Mouse (Mus musculus) heart, adult 11 months (tissue): ENCODE measurements around the gene Apoc2.
"Not testable (repeated sequence)": the region's sequence is repeated elsewhere in the genome, so short reads cannot be mapped to it uniquely, and the experiment has no call there.

ENCODE experiments used
- DNase-seq: peaks from one replicate; pipeline ENCODE4 v3.0.0; 2022

Apoc2 gene

GRCm38 (mm10) chr7:19698907-19699826, 21.4 kb upstream of the Apoc2 start, which contains the start of gene Apoe:
Gene Apoe, minus strand, starts transcription at chr7:19699188.
- DNase-seq: peak; percentile 99

GRCm38 (mm10) chr7:19697949-19698906, 20.5 kb upstream of the Apoc2 start:
- peak; percentile 94 for DNase-seq

GRCm38 (mm10) chr7:19696336-19696873, 18.7 kb upstream of the Apoc2 start:
- peak; percentile 91 for DNase-seq

GRCm38 (mm10) chr7:19695881-19696280, 18.1 kb upstream of the Apoc2 start:
- no peak for DNase-seq

- DNase-seq: no peak
Observed at GRCm38 (mm10) chr7:19695213-19695594, 17.5 kb upstream of the Apoc2 start.

GRCm38 (mm10) chr7:19694336-19695212, 16.8 kb upstream of the Apoc2 start:
- peak; percentile 95 for DNase-seq

- peak; percentile 98 for DNase-seq
Observed at GRCm38 (mm10) chr7:19693421-19693820, 15.7 kb upstream of the Apoc2 start.

- DNase-seq: peak; percentile 94
Observed at GRCm38 (mm10) chr7:19691873-19692865, 14.4 kb upstream of the Apoc2 start, which contains the start of gene Apoc1. Gene Apoc1, minus strand, starts transcription at chr7:19692660.

- DNase-seq: no peak
Observed at GRCm38 (mm10) chr7:19691434-19691833, 13.7 kb upstream of the Apoc2 start.

GRCm38 (mm10) chr7:19690845-19691244, 13.1 kb upstream of the Apoc2 start:
- DNase-seq: no peak

- no peak for DNase-seq
Observed at GRCm38 (mm10) chr7:19688611-19689010, 10.9 kb upstream of the Apoc2 start.

GRCm38 (mm10) chr7:19688101-19688500, 10.4 kb upstream of the Apoc2 start:
- DNase-seq: no peak

- not testable (repeated sequence) for DNase-seq
Observed at GRCm38 (mm10) chr7:19686927-19687583, 9.3 kb upstream of the Apoc2 start.

GRCm38 (mm10) chr7:19686521-19686920, 8.8 kb upstream of the Apoc2 start:
- DNase-seq: no peak

GRCm38 (mm10) chr7:19685374-19685773, 7.6 kb upstream of the Apoc2 start:
- DNase-seq: no peak

GRCm38 (mm10) chr7:19683771-19684201, 6.0 kb upstream of the Apoc2 start:
- no peak for DNase-seq

GRCm38 (mm10) chr7:19682979-19683378, 5.2 kb upstream of the Apoc2 start:
- DNase-seq: no peak

GRCm38 (mm10) chr7:19681202-19681694, 3.5 kb upstream of the Apoc2 start, which contains the start of the genes Gm44805 and Apoc4:
Gene Gm44805, minus strand, starts transcription at chr7:19681423.
Gene Apoc4, minus strand, starts transcription at chr7:19681479.
- no peak for DNase-seq

- DNase-seq: no peak
Observed at GRCm38 (mm10) chr7:19680702-19681101, 3.0 kb upstream of the Apoc2 start.

GRCm38 (mm10) chr7:19678901-19679300, 1.2 kb upstream of the Apoc2 start:
- no peak for DNase-seq
